Mouse (Mus musculus) c-Kit-negative CD71-positive TER-119-positive erythroid progenitor cells, embryonic 14.5 days (primary cell): ENCODE results near the gene Sh3bp2.
A peak's percentile ranks its signal among the peaks of the same experiment; 100 is the strongest.

Experiments used
- DNase-seq: peaks from one replicate; pipeline ENCODE4 v3.0.0-alpha.2; 2013; ENCODE audit warnings: low read depth, low spot score

Sh3bp2 gene

DNA sequence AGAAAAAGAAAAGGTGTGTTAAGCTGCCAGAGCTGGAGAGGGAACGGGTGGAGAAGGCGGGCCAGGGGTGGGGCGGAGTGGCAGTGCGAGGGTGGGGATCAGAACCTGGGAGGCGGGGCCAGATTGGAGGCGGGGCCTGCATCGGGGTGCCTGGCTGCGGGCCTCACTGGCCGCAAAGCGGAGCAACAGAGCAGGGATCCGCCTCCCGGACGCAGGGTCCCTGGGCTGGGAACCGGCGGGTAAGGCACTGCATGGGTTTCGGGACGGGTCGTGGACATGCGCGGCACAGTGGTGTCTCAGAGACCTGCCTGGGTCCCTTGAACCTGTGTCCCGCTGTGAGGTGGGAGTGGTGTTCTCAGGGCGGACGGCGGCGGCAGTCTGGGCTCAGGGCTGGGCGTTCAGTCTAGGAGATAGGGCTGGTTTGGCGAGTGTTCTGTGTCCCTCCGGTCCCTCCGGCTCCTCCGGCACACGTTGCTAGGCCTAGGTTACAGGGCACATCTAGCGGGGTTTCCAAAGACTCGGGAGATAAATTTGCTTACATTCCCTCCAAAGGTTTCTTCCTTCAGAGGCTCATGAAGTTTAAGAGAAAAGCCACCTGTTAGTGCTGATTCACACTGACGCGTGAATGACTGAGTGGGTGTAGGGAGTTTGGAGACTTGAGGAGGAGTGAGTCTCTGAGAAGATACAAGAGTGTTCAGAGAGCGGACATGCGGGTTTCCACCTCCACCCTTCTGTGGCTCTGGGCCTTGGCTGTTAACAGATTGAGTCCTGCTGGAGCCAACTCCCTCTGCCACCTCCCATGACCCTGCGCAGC is at the start of gene Sh3bp2:
TSS of gene Sh3bp2 (plus strand) at position 176 of the 814 bp plus-strand sequence.
- peak; percentile 90 for DNase-seq

DNA sequence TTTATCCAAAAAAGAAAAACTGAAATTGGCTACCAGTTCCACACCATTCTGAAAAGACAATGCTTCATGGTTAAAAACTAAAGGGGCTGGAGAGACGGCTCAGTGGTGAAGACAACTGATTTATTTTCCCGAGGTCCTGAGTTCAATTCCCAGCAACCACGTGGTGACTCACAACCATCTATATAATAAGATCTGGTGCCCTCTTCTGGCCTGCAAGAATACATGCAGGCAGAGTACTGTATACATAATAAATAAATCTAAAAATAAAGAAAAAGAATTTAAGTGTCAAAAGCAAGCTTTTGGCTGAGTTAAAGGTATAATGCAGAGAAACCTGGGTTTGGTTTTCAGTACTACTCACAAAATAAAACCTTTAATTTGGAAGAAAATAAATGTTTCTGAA is 44.7 kb upstream of the Sh3bp2 start:
- DNase-seq: no peak

DNA sequence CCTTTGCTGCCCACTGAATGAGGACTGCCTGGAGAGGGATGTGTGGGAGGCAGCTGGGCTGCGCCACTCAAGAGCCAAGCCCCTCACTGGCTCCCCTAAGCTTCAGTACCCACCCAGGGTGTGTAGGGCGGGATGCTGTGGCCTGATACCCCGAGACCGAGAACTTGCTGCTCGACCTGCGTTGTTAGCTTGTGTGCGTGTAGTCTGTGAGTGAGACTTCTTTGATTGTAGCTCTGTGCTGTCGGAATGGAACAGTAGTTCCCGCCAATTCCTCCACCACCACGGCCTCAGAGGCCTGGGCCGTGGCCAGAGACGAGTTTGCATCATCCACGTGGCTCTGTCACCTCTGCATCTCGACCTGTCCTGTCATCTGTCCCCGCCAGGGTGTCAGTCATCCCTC is 39.9 kb upstream of the Sh3bp2 start:
- no peak for DNase-seq

DNA sequence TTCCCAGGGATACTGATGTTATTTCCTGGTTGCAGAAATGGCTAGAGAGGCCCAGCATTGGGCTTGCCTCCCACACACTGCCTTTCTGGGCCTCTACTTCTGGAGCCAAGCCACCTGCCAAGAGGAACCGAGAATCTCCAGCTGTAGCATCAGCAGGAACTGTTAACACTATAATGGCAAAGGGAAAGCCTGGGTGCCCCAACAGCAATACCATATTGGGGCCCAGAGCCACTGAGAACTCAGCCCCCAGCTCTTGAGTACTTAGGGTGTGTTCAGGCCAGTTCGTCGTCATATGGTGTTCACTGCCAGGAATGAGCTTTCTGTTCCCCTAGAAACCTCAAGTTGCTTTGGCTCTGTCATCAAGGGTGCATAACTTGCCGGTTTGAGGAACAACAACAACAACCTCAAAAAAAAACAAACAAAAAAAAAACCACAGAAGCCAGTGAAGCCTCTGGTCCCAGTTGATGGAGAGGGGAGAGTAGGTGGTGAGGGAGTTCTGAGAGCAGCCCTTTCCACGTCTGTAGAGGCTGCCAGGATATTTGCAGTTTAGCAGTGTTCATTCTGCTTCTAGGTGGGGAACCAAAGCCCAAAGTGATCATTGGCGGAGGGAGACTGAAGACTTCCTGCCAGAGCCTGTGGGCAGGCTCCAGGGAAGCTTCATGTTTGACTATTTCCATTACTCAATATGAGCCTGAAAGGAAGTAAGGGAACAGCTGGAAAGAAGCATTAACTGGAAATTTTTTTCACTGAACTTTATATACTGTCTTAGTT is 38.1 kb upstream of the Sh3bp2 start:
- DNase-seq: no peak

DNA sequence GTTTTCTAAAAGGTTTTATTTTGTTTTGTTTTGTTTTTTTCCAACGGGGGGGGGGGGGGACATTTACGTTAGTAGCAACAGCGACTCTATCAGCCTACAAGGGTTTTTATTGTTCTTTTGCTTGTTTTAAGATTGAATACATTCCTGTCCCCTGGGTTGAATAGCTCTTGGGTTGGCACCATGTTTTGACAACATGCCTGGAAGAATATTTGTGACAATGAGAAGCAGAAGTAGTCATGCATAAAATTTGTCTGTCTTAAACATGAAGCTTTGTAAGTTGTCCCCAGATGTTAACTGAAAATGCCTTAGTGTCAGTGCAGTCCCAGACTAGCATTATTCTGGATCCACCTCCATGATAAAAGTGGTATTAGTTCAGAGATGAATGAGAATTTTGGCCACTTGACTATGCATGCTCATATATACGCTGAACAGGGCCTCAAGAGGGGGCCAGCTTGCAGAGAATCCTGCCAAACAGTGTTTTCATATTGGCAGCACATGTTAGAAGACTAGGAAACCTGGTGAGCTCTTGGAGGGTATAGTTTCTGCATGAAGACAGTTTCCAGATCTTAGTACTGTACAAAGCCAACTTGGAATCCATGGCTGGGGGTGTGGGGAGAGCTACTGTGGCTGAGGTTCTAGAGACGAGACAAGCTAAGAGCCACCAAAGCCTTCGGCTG is 36.8 kb upstream of the Sh3bp2 start:
- no peak for DNase-seq

DNA sequence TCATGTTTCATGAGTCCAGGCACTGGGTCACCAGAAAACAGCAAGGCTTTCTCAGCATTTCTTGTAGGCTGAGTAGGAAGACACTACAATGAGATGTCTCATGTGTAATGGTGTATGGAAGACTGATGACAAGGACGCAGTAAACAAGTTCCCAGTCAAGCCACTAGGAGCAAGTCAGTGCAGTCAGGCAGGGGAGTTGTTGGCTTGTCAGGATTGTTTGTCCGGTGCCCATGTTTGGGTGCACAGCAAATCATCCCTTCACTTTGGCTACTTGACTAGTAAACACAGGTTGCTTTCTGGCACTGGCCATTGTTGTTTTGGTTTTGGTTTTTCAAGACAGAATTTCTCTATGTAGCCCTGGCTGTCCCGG is 36.2 kb upstream of the Sh3bp2 start:
- no peak for DNase-seq

DNA sequence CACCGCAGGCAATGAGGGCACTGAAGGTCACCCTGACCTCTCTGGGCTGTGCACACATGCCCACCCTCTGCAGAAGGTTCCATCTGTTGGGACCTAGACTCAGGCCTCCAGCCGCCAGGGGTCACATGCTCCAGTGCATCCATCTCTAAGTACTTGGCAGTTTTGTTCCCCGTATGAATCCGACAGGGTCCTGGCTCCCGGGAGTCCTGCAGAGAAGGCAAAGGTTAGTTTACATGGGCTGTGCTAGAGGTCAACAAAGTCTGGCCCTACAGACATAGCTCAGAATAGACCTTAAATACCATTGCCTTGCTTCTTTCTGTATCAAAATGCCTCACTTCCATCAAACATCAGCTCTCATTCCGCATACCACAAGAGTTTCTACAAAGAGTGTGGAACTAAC is 28.9 kb upstream of the Sh3bp2 start:
- no peak for DNase-seq

DNA sequence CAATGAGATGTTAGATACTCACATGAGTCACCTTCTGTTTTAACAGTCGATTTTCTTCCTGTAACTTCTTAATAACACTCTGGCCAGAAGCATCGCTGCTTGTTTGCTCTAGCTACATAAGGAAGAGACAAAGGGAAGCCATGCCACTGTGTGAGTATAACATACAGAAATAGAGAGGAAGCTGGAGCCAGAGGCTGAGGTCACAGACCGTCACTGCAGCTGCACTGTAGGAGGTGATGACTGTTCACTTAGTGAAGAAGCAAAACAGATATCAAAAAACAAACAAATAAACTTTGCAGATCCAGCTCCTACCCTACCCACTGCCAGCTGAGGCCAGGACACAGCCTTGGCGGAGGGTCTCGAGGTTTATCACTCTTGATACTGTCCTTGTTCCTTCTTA is 24.8 kb upstream of the Sh3bp2 start:
- DNase-seq: no peak

DNA sequence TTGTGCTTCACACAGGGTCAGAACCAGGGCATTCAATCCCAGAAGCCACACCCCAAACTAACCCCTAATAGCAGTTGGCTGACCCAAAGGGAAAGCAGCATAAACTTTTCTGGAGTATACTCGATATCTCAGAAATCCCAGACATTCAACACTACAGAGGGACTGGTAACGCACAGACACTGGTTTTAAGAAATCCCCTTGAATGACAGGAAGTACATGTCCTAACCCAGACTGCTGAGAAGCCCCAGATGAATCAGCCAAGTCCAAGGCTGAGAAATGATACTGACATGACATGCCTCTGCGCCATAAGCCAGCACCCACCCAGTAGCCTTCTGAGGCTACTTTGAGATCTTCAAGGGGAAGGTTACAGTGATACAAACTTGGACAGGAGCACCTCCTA is 24.1 kb upstream of the Sh3bp2 start:
- DNase-seq: no peak

DNA sequence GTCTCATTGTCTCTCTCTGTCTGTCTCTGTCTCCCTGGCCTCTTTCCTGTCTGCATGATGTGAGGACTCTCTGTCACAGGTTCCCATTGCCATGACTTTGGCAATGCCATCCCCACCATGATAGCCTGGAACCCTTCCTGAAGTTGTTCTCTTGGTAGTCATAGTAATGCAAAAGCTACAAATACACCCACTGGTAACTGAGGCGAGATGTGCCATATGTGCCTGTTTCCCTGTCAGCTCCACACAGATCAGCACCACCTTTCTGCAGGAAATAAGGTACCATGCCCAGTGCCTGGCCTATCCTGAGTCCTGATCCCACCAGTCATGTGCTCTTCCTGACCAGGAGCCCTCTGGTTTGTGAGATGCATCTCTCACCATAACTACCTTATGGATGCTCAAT is 23.2 kb upstream of the Sh3bp2 start:
- DNase-seq: no peak

DNA sequence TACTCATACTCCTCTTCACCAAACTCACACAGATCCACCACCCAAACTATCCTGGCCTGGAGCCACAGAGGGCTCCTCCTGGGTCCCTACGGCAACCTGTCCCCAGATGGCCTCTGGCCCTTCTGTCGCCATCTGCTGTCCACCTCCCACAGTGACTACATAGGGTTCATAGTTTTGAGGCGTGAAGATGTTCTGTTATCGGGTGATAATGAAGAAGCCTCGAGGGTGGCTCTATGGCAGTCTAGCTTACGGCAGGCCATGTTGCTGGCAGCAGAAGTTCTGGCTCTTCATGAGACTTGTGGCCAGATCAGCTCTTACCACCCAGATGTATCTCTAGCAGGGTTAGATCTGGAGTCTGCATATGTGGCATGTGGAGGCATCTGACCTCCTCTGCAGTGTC is 22.8 kb upstream of the Sh3bp2 start:
- DNase-seq: no peak

DNA sequence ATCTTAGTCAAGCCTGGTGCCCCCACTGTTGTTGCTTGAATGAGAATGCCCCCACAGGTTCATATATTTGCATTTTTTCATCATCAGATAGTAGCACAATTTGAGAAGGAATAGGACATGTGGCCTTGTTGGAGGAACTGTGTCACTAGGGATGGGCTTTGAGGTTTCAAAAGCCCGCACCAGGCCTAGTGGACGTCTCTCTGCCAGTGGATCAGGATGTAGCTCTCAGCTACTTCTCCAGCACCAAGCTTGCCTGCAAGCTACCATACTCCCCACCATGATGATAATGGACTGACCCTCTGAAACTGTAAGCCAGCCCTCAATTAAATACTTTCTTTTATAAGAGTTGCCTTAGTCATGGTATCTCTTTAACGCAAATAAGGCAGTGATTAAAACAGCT is 13.2 kb upstream of the Sh3bp2 start:
- no peak for DNase-seq

DNA sequence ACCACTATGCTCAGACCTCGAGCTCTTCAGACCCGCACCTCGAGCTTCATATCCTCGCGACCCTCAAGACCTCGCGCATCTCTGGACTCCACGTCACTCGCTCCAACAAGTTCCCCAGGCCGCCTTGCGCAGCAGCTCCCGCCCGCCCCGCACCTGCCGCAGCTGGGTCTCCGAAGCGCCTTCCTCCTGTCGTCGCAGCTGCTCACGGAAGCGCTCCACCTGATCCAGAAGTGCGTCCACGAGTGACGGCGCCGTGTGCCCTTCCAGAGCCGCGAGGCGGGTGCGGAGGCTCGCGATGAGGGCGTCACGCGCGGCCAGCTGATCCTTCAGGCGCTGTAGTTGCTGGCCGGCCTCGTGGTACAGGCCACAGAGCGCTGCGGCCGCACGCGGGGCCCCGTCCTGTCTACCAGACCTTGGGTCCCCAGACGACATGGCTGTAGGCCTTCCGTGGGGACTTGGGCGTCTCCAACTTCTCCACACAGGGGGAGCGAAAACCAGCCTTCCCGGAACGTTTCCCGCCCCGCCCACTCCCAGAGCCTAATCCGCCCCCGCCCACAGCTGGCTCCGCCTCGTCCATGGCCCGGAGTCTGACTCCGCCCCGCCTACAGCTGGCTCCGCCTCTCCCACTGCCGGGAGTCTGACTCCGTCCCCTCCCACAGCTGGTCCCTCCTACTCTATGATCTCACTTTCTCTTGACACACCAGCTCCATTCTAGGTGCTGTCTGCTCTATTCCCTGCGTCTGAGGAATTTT is 12.0 kb upstream of the Sh3bp2 start, which contains the start of gene Tnip2:
TSS of gene Tnip2 (minus strand) at position 526 of the 752 bp plus-strand sequence.
- peak; percentile 91 for DNase-seq

DNA sequence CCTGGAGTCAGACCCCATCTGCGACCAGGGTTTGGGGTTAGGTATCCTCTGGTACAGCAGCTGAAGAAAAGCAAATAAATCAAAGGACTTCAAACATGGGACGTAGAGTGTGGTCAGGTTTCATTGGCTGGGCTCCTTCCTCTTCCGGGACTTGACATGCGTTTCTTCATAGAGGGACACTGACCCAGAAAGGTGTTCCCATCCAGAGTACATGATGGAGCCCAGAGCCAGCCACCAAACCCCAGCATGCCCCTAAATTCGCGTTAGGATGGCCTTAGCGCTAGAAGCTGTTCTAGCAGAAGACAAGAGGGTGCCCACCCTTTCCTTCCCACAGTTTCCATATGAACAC is 11.4 kb upstream of the Sh3bp2 start:
- no peak for DNase-seq

DNA sequence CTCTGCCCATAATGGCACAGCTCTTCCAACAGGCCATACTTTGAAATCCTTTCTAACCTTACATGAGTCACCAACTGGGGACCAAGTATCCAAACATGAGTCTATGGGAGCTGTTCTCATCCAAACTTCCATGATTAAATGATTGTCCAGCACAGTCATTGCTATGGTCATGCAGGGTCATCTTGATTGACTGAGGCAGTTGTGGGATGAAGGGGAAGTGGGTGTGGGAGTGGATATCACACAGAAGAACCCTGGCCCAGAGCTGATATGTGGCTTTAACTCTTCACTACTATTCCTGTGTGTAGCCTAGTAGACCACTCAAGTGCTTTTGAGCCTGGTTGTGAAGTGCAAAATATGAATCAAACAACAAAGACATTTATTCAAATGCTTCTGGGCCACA is 10.5 kb upstream of the Sh3bp2 start:
- no peak for DNase-seq

DNA sequence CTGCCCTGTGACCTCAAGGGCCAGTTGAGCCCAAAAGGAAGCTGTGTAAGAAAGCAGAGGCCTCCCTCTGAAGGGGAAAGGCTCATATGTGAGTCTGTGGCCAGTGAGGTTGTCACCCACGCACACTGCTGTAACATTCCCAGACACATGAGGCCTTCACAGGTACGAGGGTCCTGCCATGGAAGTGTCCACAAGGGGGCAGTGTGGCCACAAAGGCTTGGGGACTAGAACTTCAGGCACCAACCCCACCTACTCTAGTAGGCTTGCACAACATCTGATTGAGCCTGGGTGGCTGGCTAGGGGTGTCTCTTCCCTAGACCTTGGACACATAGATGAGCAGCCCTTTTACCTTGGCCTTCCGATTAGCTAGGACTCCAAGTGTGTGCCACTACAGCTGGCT is 7.7 kb upstream of the Sh3bp2 start:
- DNase-seq: peak; percentile 74

DNA sequence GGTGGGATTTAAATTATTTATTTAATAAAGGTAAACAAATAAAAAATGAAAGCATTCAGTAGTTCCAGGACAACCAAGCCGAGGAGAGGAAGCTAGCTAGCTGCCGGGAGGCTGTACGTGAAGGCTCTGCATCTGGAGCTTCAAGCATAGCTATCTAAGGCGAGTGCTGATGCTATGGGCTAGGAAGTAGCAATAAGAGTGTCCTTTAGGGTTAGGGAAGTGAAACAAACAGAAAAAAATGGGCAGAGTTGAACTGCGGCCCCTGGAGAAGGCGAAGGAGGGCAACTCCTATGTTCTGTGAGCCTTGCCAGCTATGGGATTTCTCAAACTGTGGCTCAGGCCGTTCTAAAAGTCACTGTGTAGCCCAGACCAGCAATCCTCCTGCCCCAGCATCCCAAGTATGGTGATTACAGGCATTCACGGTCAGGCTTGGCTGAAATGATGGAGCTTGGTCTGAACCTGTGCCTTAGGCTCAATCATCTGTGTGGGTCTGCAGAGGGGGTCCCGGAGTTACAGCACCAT is 6.2 kb upstream of the Sh3bp2 start:
- no peak for DNase-seq

DNA sequence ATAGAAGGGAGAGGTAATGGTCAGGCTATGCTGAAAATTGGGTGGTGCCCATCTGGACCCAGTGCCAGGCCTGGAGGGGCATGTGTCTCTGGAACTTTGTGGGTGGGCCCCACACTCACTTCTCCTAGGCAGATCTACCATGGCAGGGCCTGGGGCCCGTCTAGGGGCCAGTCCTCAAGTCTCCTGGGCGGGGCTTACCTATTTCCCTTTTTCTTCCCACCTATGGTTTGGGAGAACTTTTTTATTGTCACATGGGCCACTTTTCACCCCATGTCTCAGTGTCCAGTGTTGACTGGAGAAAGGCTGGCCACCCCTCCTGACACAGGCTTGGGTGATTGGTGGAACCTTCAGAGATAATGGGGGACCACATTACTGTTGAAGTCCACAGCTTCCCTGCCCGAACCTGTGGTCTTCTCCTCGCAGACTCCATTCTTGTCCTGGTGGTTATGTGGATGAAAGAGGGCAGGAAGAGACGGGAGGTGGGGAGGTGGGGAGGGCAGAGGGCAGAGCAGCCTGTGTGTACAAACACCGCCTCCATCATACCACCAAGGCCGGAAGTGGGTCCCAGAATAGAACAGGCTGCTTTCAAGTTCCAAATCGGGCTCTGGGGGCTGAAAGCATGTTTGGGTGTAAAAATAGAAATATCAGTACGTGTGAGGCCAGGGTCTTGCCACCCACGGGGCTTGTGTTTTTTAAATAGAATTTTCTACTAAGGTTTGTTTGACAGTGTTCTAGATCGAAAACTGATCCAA is 5.0 kb upstream of the Sh3bp2 start:
- DNase-seq: no peak

DNA sequence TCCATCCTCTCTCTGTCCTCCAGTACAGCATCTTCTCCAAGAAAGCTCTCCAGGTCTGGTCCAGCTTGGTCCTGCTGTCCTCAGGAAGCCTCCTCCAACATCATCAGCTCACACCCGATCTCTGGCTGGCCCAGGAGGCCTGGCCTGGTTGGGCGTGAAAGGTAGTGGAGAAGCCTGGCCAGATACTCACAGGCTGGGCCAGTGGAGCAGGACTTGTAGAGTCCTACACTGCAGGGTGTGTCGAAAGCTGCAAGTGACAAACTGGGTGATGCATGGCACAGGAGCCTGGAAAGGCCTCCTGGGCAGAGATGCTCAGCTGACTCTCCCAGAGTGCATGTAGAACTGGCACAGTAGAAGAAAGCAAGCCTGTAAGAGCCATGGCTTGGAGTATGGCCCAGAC is 4.3 kb upstream of the Sh3bp2 start:
- no peak for DNase-seq

DNA sequence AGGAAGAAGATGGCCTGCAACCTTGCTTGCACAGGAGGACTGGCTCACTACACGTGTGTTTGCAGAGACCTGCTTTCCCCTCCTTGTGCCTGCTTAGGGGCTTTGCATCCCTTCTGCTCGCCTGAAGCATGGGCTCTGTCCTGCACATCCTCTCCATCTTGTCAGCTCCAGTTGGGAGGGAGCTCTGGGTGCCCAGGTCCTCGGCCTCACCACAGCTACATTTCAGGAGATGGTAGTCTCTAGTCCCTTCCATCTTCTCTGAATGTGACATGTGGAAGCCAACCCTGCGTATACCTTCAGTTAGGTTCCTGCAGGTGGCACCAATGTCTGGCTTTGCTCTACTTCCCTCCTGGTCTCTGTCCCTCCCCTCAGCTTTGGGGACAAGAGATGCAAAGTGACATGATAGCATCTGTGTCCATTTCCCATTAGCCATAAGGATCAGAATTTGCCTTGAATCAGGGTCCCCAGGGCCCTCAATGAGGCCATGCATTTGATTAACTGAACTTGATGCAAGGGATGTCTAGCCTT is 1.6 kb upstream of the Sh3bp2 start:
- DNase-seq: no peak

DNA sequence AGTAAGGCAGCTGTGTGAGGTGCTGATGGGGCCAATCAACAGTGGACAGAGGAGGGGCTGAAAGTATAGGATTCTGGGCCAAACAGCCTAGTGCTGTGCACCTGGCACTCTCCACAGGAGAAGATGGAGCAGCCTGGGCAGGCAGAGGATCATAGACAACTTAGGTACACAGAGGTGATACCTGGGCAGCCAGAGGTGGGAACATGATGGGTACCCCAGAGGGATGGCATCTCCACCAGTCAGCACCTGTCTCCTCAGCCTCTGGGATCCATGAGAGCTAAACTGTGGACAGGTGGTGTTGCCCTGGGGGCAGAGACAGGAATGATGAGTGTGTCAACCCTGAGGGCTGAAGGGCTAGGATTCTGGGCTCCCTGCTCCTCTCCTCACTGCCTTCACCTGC is 1.1 kb upstream of the Sh3bp2 start:
- DNase-seq: no peak
